ENCODE assay signal across 18 mouse cellular contexts in the genomic region with DNA sequence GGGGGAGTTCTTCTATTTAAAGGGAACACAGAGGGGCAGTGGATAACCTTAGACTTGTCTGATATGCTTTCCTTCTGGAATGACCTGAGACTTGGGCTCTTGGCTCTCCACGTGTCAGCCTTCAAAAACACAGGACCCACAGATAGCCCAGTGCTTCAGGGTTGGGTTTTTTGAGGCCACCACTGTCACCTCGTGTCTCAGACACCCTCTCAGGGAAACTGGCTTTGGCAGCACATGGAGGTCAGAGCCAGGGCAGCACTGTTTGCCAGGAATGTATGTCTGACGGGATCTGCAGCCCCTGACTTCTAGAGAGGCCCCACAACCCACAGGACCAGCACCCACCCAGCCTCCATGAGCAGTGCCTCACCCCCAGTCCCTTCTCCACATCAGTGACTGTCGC.
DNase-seq lines count a peak whose midpoint lies in the region; ATAC-seq and TF ChIP-seq lines count a peak whose summit lies in the region.
"Had no signal": no experiment of that assay in that cellular context is flagged by ENCODE, and none has a peak within 500 bp of the region (broad histone marks: within the 10 kb centered on the region; RNA-seq: fewer than 3 reads in every experiment).

No protein-coding gene starts in this region.

- peaks cover 7% of the 10 kb centered on the region; the same call in 1 of the 2 replicates for H3K27me3 ChIP-seq in neural tube, embryonic 13.5 days
- H3K27me3 ChIP-seq in heart, postnatal 0 days (ENCODE audit: control insufficient read depth, insufficient read depth, low read length), result no peaks in the 10 kb centered on the region
- no peaks in the 10 kb centered on the region for H3K27me3 ChIP-seq in lung, embryonic 15.5 days
- H3K27me3 ChIP-seq in neural tube, embryonic 15.5 days (replicated peaks), result 0 out of 2 replicates have a peak, but pooled peaks cover 7% of the 10 kb centered on the region
- H3K27me3 ChIP-seq: liver, embryonic 12.5 days had no signal

- 77% methylated on average over 4 of the region's 4 CpGs for WGBS in neural tube, embryonic 13.5 days
- 19% methylated on average over 4 of the region's 4 CpGs for WGBS in heart, postnatal 0 days
- whole genome bisulfite sequencing in lung, embryonic 15.5 days, result 18% methylated on average over 4 of the region's 4 CpGs
- 65% methylated on average over 4 of the region's 4 CpGs for WGBS in neural tube, embryonic 15.5 days

- no peak for ATAC-seq in neural tube, embryonic 13.5 days (ENCODE audit: low read depth)
- peak; percentile 95 for ATAC-seq in heart, postnatal 0 days (ENCODE audit: insufficient read depth, low read depth)
- peak; percentile 92 for ATAC-seq in lung, embryonic 15.5 days (ENCODE audit: borderline replicate concordance, extremely low read depth, low FRiP score, low TSS enrichment)
- ATAC-seq in neural tube, embryonic 15.5 days (ENCODE audit: low FRiP score), result no peak
- ATAC-seq: forebrain, embryonic 14.5 days; liver, embryonic 12.5 days had no signal

- H3K36me3 ChIP-seq in neural tube, embryonic 13.5 days, result no peaks in the 10 kb centered on the region
- H3K36me3 ChIP-seq in heart, postnatal 0 days (replicated peaks; ENCODE audit: control insufficient read depth, insufficient read depth, low read length), result no peaks in the 10 kb centered on the region
- no peaks in the 10 kb centered on the region for H3K36me3 ChIP-seq in lung, embryonic 15.5 days
- H3K36me3 ChIP-seq in neural tube, embryonic 15.5 days, result no peaks in the 10 kb centered on the region
- H3K36me3 ChIP-seq: hindbrain, embryonic 10.5 days; liver, embryonic 12.5 days had no signal

- no peak overlapping the region for H3K4me3 ChIP-seq in neural tube, embryonic 13.5 days
- H3K4me3 ChIP-seq in heart, postnatal 0 days (ENCODE audit: low read depth, low read length), result no peak overlapping the region
- no peak overlapping the region for H3K4me3 ChIP-seq in lung, embryonic 15.5 days
- no peak overlapping the region for H3K4me3 ChIP-seq in neural tube, embryonic 15.5 days (replicated peaks)
- H3K4me3 ChIP-seq: erythroblast, embryonic 14.5 days; gastrocnemius, adult 2 months; hindbrain, embryonic 10.5 days; liver, embryonic 12.5 days had no signal

- no peaks in the 10 kb centered on the region for H3K9me3 ChIP-seq in neural tube, embryonic 13.5 days
- no peaks in the 10 kb centered on the region for H3K9me3 ChIP-seq in heart, postnatal 0 days (replicated peaks; ENCODE audit: control insufficient read depth, low read length)
- H3K9me3 ChIP-seq in lung, embryonic 15.5 days, result no peaks in the 10 kb centered on the region
- no peaks in the 10 kb centered on the region for H3K9me3 ChIP-seq in neural tube, embryonic 15.5 days (replicated peaks)
- H3K9me3 ChIP-seq: hindbrain, embryonic 10.5 days; liver, embryonic 12.5 days had no signal

- no peak overlapping the region for H3K27ac ChIP-seq in neural tube, embryonic 13.5 days (replicated peaks)
- peak overlapping the region; percentile 87 for H3K27ac ChIP-seq in heart, postnatal 0 days (ENCODE audit: low read depth)
- H3K27ac ChIP-seq in lung, embryonic 15.5 days, result peak overlapping the region; percentile 65
- 0 out of 2 replicates have a peak overlapping the region, but pooled peaks have one; percentile 45 for H3K27ac ChIP-seq in neural tube, embryonic 15.5 days (replicated peaks)
- H3K27ac ChIP-seq: gastrocnemius, adult 2 months; hindbrain, embryonic 10.5 days; liver, embryonic 12.5 days; stomach, postnatal 0 days had no signal

- TF ChIP-seq EP300 in heart, postnatal 0 days (IDR thresholded peaks at IDR 0.05; ENCODE audit: low read depth), result peak; percentile 91

- intact Hi-C loops in left cerebral cortex, postnatal 14 days (cut with DNase I), result no loop called here

- H3K4me2 ChIP-seq in neural tube, embryonic 13.5 days, result no peak overlapping the region
- H3K4me2 ChIP-seq in heart, postnatal 0 days (ENCODE audit: low read depth, low read length), result no peak overlapping the region
- no peak overlapping the region for H3K4me2 ChIP-seq in lung, embryonic 15.5 days
- H3K4me2 ChIP-seq in neural tube, embryonic 15.5 days, result no peak overlapping the region
- H3K4me2 ChIP-seq: liver, embryonic 12.5 days had no signal

- TF ChIP-seq CTCF in heart, postnatal 0 days (IDR thresholded peaks at IDR 0.05; ENCODE audit: low read depth), result no peak

- no peak for DNase-seq in neural tube, embryonic 10.5 days (ENCODE audit: extremely low spot score, low spot score)
- peak; percentile 88 for DNase-seq in heart, postnatal 0 days (ENCODE audit: low spot score)
- DNase-seq in left cerebral cortex, adult 18-20 months (ENCODE audit: low spot score in 2 of 2), result no peak
- no peak for DNase-seq in left cerebral cortex, postnatal 14 days (ENCODE audit: low spot score in 2 of 2)
- no peak for DNase-seq in right cerebral cortex, adult 18-20 months
- DNase-seq: cerebellum, postnatal 14 days; kidney, adult 8-10 months; midbrain, embryonic 14.5 days; thymus, postnatal 14 days had no signal

- H3K9ac ChIP-seq in neural tube, embryonic 13.5 days, result 0 out of 2 replicates have a peak overlapping the region, but pooled peaks have one; percentile 22
- no peak overlapping the region for H3K9ac ChIP-seq in heart, postnatal 0 days (replicated peaks; ENCODE audit: low read depth, low read length)
- no peak overlapping the region for H3K9ac ChIP-seq in lung, embryonic 15.5 days
- no peak overlapping the region for H3K9ac ChIP-seq in neural tube, embryonic 15.5 days (replicated peaks)
- H3K9ac ChIP-seq: liver, embryonic 12.5 days had no signal

- H3K4me1 ChIP-seq in neural tube, embryonic 13.5 days (replicated peaks), result peaks cover 28% of the 10 kb centered on the region
- H3K4me1 ChIP-seq in heart, postnatal 0 days (ENCODE audit: control insufficient read depth, insufficient read depth), result peaks cover 20% of the 10 kb centered on the region
- peaks cover 23% of the 10 kb centered on the region for H3K4me1 ChIP-seq in lung, embryonic 15.5 days
- peaks cover 18% of the 10 kb centered on the region for H3K4me1 ChIP-seq in neural tube, embryonic 15.5 days
- H3K4me1 ChIP-seq: liver, embryonic 12.5 days had no signal

Comparison
In these comparisons a context has a peak if more than half of its experiments do, and no peak if none do; other contexts are left out.
1. ATAC-seq: peak in heart, postnatal 0 days (single experiment) and lung, embryonic 15.5 days (single experiment); none in neural tube, embryonic 13.5 days (single experiment) and neural tube, embryonic 15.5 days (single experiment).